Mouse (Mus musculus) heart, embryonic 16.5 days (tissue): ENCODE data around the gene Abhd8. TPM values are rescaled to one million over a fixed set of nuclear protein-coding genes. Genes with fewer than 3 reads are reported as not detected.
A peak's percentile ranks its signal among the peaks of the same experiment; 100 is the strongest.

Source experiments
- ATAC-seq: fragments of 200-750 bp; cut with Nextera tagmentation; replicated peaks from 2 replicates; pipeline ENCODE4 v1.8.0; 2017; ENCODE audit warnings: moderate number of reproducible peaks; ENCODE audit not compliant: insufficient read depth, low FRiP score; ENCODE audit errors: extremely low read depth
- H3K27ac ChIP-seq: fragments of 300-500 bp; sonication (generic); 2 replicates; pipeline ENCODE4 v1.5.1; 2014; ENCODE audit warnings: mild to moderate bottlenecking, low read length, control low read depth, moderate library complexity
- H3K27me3 ChIP-seq: fragments of 300-500 bp; sonication (generic); 2 replicates; pipeline ENCODE4 v1.6.1; 2014; ENCODE audit warnings: low read length, mixed read lengths; ENCODE audit not compliant: control insufficient read depth, insufficient read depth
- H3K36me3 ChIP-seq: fragments of 300-500 bp; sonication (generic); 2 replicates; pipeline ENCODE4 v1.6.1; 2014; ENCODE audit not compliant: control insufficient read depth, insufficient read depth
- H3K4me1 ChIP-seq: fragments of 300-500 bp; sonication (generic); 2 replicates; pipeline ENCODE4 v1.6.1; 2014; ENCODE audit warnings: low read length, mixed read lengths; ENCODE audit not compliant: control insufficient read depth, insufficient read depth
- H3K4me2 ChIP-seq: fragments of 300-500 bp; sonication (generic); 2 replicates; pipeline ENCODE4 v1.6.1; 2014; ENCODE audit warnings: low read depth, mild to moderate bottlenecking, control low read depth, low read length
- H3K4me3 ChIP-seq: fragments of 300-500 bp; sonication (generic); 2 replicates; pipeline ENCODE4 v1.5.1; 2014; ENCODE audit warnings: mild to moderate bottlenecking, control low read depth, low read length
- H3K9ac ChIP-seq: fragments of 300-500 bp; sonication (generic); 2 replicates; pipeline ENCODE4 v1.6.1; 2014; ENCODE audit warnings: low read length, control low read depth
- H3K9me3 ChIP-seq: fragments of 300-500 bp; sonication (generic); replicated peaks from 2 replicates; pipeline ENCODE4 v1.6.1; 2016; ENCODE audit warnings: low read length; ENCODE audit not compliant: control insufficient read depth
- WGBS: fragments of 180-500 bp; shearing (Covaris S2); extraction: QIAGEN DNeasy Blood & Tissue Kit; methylation state at CpG from one replicate; pipeline ENCODE4 v1.1.7; 2014; 5-methylcytosine and 5-hydroxymethylcytosine counted together
- polyA plus RNA-seq: library from polyadenylated mRNA; unstranded; fragments of >200 nt; fragmentation: Nextera tagmentation; extraction: Ambion mirVana; gene quantifications from 2 replicates; pipeline ENCODE4 v1.2.1, GENCODE M21; 2015

The Abhd8 gene
- polyA plus RNA-seq, 1 experiment from 2014 or later: 48.7 TPM

DNA sequence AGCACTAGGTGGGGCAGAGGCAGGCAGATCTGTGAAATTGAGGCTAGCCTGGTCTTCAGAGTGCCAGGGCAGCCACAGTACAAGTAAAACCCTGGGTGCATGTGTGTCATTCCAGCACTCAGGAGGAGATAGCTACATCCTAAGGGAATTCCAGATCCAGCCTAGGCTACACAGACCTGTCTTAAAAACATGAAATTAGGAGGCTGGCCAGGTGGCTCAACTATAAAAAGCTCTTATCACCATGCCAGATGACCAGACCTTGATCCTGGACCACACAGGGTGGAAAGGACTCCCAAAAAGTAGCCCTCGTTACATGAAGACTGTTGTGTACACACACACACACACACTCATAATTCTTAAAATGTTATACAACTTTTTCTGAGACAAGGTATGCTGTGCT lies 4.5 kb upstream of the Abhd8 start:
- ATAC-seq: no peak
- H3K9ac ChIP-seq: no peak overlapping the region
- H3K4me3 ChIP-seq: no peak overlapping the region
- H3K4me1 ChIP-seq: peaks cover 28% of the 10 kb centered on the region
- peaks cover 4% of the 10 kb centered on the region for H3K36me3 ChIP-seq
- 88% methylated on average over 1 of the region's 1 CpGs for WGBS
- H3K9me3 ChIP-seq: no peaks in the 10 kb centered on the region
- no peak overlapping the region for H3K27ac ChIP-seq
- no peak overlapping the region for H3K4me2 ChIP-seq
- no peaks in the 10 kb centered on the region for H3K27me3 ChIP-seq

DNA sequence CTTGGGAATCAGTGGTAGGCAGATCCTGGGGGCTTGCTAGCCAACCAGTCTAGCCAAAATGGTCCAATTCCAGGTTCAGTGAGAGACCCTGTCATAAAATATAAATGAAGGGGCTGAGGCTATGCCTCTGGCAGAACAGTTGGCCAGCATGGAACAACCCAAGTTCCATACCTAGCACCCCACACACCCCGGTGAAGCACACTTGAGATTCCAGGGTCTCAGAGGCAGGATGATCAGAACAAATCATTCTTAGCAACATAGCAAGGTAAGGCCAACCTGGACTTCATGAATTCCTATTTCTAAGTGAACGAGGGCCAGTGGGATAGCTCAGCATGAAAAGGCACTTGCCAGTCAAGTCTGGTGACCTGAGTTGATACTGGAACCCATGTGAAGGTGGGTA lies 3.7 kb upstream of the Abhd8 start:
- Histone ChIP-seq H3K4me2 (no peak overlapping the region), H3K36me3 (peaks cover under 1% of the 10 kb centered on the region)
- WGBS: 85% methylated on average over 2 of the region's 2 CpGs

DNA sequence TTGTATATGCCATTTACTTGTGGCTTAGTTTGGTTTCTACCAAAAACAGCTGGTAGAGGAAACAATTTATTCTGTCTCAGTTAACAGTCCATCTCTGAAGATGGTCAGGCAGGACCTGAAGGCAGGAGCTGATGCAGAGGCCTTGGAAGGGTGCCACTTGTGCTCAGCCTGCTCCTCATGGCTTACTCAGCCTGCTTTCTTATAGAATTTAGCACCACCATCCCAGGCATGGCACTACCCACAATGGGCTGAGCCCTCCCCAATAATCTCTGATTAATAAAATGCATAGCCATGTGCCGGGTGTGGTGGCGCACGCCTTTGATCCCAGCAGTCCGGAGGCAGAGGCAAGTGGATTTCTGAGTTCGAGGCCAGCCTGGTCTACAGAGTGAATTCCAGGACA lies 2.7 kb upstream of the Abhd8 start:
- ATAC-seq: no peak
- H3K9ac ChIP-seq: no peak overlapping the region
- 97% methylated on average over 5 of the region's 5 CpGs for WGBS
- no peaks in the 10 kb centered on the region for H3K27me3 ChIP-seq
- peaks cover 2% of the 10 kb centered on the region; the same call in 1 of the 2 replicates for H3K36me3 ChIP-seq
- H3K4me2 ChIP-seq: no peak overlapping the region
- H3K27ac ChIP-seq: no peak overlapping the region
- H3K4me3 ChIP-seq: no peak overlapping the region
- H3K4me1 ChIP-seq: peaks cover 32% of the 10 kb centered on the region
- H3K9me3 ChIP-seq: no peaks in the 10 kb centered on the region

More for the DNA sequence above, 3.7 kb upstream of the Abhd8 start:
- H3K27me3 ChIP-seq: no peaks in the 10 kb centered on the region
- peaks cover 31% of the 10 kb centered on the region for H3K4me1 ChIP-seq
- H3K4me3 ChIP-seq: no peak overlapping the region
- H3K9me3 ChIP-seq: no peaks in the 10 kb centered on the region
- no peak overlapping the region for H3K9ac ChIP-seq
- ATAC-seq: no peak
- H3K27ac ChIP-seq: no peak overlapping the region

DNA sequence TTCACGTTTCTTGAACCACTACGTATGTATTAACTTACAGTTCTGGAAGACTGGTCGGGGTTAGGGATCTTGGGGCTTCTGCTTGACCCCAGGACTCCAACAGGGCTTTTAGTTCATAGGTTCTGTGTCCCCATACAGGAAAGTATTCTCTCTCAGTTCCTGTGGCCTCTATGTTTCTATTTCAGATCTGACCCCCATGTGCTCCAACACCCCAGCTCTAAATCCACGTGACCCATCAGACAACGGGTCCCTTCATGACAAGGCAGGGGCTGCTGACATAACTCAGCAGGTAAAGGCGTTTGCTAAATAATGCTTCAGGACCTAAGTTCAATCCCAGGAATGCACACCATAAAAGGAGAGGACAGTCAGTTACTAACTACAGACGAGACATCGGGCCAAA lies 2.3 kb upstream of the Abhd8 start:
- Histone ChIP-seq H3K9ac (peak overlapping the region; percentile 87), H3K4me2 (peak overlapping the region; percentile 78), H3K9me3 (no peaks in the 10 kb centered on the region), H3K27me3 (no peaks in the 10 kb centered on the region), H3K36me3 (peaks cover 6% of the 10 kb centered on the region), H3K4me1 (peaks cover 32% of the 10 kb centered on the region), H3K4me3 (peak overlapping the region; percentile 71), H3K27ac (no peak overlapping the region)
- no peak for ATAC-seq
- 63% methylated on average over 8 of the region's 8 CpGs for WGBS

- no peaks in the 10 kb centered on the region for H3K27me3 ChIP-seq
- peak; percentile 80 for ATAC-seq
- H3K27ac ChIP-seq: peak within 1 kb of the TSS; percentile 97
- H3K9ac ChIP-seq: peak within 1 kb of the TSS; percentile 87
- H3K4me3 ChIP-seq: peak within 1 kb of the TSS; percentile 71
- peak within 1 kb of the TSS; percentile 78 for H3K4me2 ChIP-seq
- WGBS: under 1% methylated on average over 59 of the region's 59 CpGs
- H3K4me1 ChIP-seq: peaks cover 24% of the 10 kb centered on the region
- H3K9me3 ChIP-seq: no peaks in the 10 kb centered on the region
- peaks cover 11% of the 10 kb centered on the region for H3K36me3 ChIP-seq
Measured at GRCm38 (mm10) chr8:71464513-71465500, 1.4 kb upstream of the Abhd8 start, which contains the start of gene Mrpl34. TSS of gene Mrpl34 (plus strand) at chr8:71464959.

DNA sequence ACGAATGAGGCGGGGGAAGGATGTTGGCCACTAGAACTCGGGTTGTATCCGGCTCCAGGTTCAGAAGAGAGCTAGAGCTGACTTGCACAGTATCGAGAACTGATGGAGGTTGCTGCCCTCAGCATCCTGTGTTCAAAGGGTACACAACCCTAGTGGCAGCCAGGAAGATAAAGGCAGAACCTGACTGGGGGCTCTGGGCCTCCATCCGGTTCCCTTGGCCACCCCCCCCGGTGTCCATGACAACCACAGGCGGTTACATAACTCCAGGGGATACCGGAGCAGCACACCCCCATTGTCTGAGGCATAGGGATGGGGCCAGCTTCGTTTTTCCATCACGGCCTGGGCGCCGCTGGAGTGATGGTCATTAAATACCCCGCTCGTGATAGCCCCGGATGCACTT lies 669 bp downstream of the Abhd8 start:
- H3K4me1 ChIP-seq: peaks cover 21% of the 10 kb centered on the region
- peaks cover 18% of the 10 kb centered on the region for H3K36me3 ChIP-seq
- peak overlapping the region; percentile 84 for H3K9ac ChIP-seq
- peak overlapping the region; percentile 78 for H3K4me2 ChIP-seq
- peak overlapping the region; percentile 61 for H3K27ac ChIP-seq
- ATAC-seq: no peak
- WGBS: 6% methylated on average over 16 of the region's 16 CpGs
- H3K27me3 ChIP-seq: no peaks in the 10 kb centered on the region
- peak overlapping the region; percentile 71 for H3K4me3 ChIP-seq
- no peaks in the 10 kb centered on the region for H3K9me3 ChIP-seq

- Histone ChIP-seq H3K36me3 (peaks cover 20% of the 10 kb centered on the region), H3K9me3 (no peaks in the 10 kb centered on the region), H3K4me2 (peak overlapping the region; percentile 78), H3K27me3 (no peaks in the 10 kb centered on the region), H3K4me1 (peaks cover 21% of the 10 kb centered on the region), H3K9ac (no peak overlapping the region), H3K4me3 (no peak overlapping the region; the same call in 1 of the 2 replicates), H3K27ac (peak overlapping the region; percentile 8; the same call in 1 of the 2 replicates)
- no peak for ATAC-seq
- 73% methylated on average over 4 of the region's 4 CpGs for WGBS
Measured at GRCm38 (mm10) chr8:71462191-71462590, 1.3 kb downstream of the Abhd8 start.

- Histone ChIP-seq H3K9me3 (no peaks in the 10 kb centered on the region), H3K4me2 (no peak overlapping the region), H3K36me3 (peaks cover 20% of the 10 kb centered on the region), H3K4me3 (no peak overlapping the region), H3K27ac (no peak overlapping the region), H3K4me1 (peaks cover 21% of the 10 kb centered on the region), H3K27me3 (no peaks in the 10 kb centered on the region), H3K9ac (no peak overlapping the region)
- 77% methylated on average over 47 of the region's 47 CpGs for WGBS
- ATAC-seq: no peak
Measured at GRCm38 (mm10) chr8:71461152-71461840, 2.2 kb downstream of the Abhd8 start.

DNA sequence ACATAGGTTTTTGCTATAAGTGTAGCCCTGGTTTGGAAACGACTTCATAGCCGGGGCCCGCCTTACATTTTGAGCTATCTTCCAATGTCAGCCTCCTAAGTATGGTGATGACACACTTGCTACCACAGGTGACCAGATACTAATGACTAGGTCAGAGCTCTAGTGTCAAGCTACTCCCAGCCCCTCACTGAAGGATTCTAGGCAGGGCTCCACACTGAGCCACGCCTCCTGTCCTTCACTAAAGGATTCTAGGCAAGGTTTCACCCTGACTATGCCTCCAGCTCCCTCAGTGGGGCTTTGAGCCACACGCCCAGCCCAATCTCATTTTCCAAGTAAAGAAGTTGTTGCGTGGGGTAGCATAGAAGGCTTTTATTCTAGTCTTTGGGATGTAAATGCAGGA lies 2.7 kb downstream of the Abhd8 start:
- Histone ChIP-seq H3K9ac (no peak overlapping the region), H3K4me2 (no peak overlapping the region), H3K4me3 (no peak overlapping the region), H3K36me3 (peaks cover 20% of the 10 kb centered on the region), H3K27ac (no peak overlapping the region), H3K9me3 (no peaks in the 10 kb centered on the region), H3K4me1 (peaks cover 16% of the 10 kb centered on the region), H3K27me3 (no peaks in the 10 kb centered on the region)
- no peak for ATAC-seq
- WGBS: 93% methylated on average over 6 of the region's 6 CpGs
